Mouse (Mus musculus): ENCODE measurements around the gene Map4.
"Not testable (repeated sequence)": the region's sequence is repeated elsewhere in the genome, so short reads cannot be mapped to it uniquely, and the experiment has no call there.

Gene Map4

GRCm38 (mm10) chr9:110064641-110065040, 133.4 kb downstream of the Map4 start:
- DNase-seq (ENCODE audit: low spot score), result no peak

- no peak for DNase-seq (ENCODE audit: low spot score)
These were observed 137.5 kb downstream of the Map4 start for GRCm38 (mm10) chr9:110068745-110069144.

- DNase-seq (ENCODE audit: low spot score), result no peak
These were observed 139.1 kb downstream of the Map4 start for GRCm38 (mm10) chr9:110070358-110070757.

GRCm38 (mm10) chr9:110071011-110071410, 139.8 kb downstream of the Map4 start:
- no peak for DNase-seq (ENCODE audit: low spot score)

- DNase-seq (ENCODE audit: low spot score), result no peak
These were observed 140.6 kb downstream of the Map4 start for GRCm38 (mm10) chr9:110071843-110072242.

- DNase-seq (ENCODE audit: low spot score), result not testable (repeated sequence)
These were observed 145.2 kb downstream of the Map4 start for GRCm38 (mm10) chr9:110076468-110076867.

GRCm38 (mm10) chr9:110081066-110081465, 149.8 kb downstream of the Map4 start:
- DNase-seq (ENCODE audit: low spot score), result no peak

GRCm38 (mm10) chr9:110084201-110084964, 153.1 kb downstream of the Map4 start:
- DNase-seq (ENCODE audit: low spot score), result no peak

- no peak for DNase-seq (ENCODE audit: low spot score)
These were observed 154.4 kb downstream of the Map4 start for GRCm38 (mm10) chr9:110085693-110086092.

- no peak for DNase-seq (ENCODE audit: low spot score)
These were observed 162.0 kb downstream of the Map4 start for GRCm38 (mm10) chr9:110093303-110093702.

- no peak for DNase-seq (ENCODE audit: low spot score)
These were observed 163.5 kb downstream of the Map4 start for GRCm38 (mm10) chr9:110094761-110095160.

- no peak for DNase-seq (ENCODE audit: low spot score)
These were observed 166.5 kb downstream of the Map4 start for GRCm38 (mm10) chr9:110097791-110098190.

GRCm38 (mm10) chr9:110100627-110101600, 169.7 kb downstream of the Map4 start:
- peak; percentile 90 for DNase-seq (ENCODE audit: low spot score)

- DNase-seq (ENCODE audit: low spot score), result no peak
These were observed 185.2 kb downstream of the Map4 start for GRCm38 (mm10) chr9:110116353-110116976.

GRCm38 (mm10) chr9:110116977-110117778, 185.9 kb downstream of the Map4 start, which contains the start of gene Smarcc1:
Gene Smarcc1, plus strand, starts transcription at chr9:110117708.
- peak; percentile 91 for DNase-seq (ENCODE audit: low spot score)

- DNase-seq (ENCODE audit: low spot score), result no peak
These were observed 186.5 kb downstream of the Map4 start, which contains the start of gene Dhx30 for GRCm38 (mm10) chr9:110117779-110118139. Gene Dhx30, minus strand, starts transcription at chr9:110117830.

- DNase-seq (ENCODE audit: low spot score), result no peak
These were observed 187.0 kb downstream of the Map4 start for GRCm38 (mm10) chr9:110118249-110118648.

- DNase-seq (ENCODE audit: low spot score), result no peak
These were observed 190.2 kb downstream of the Map4 start for GRCm38 (mm10) chr9:110121424-110121823.

- DNase-seq (ENCODE audit: low spot score), result no peak
These were observed 192.1 kb downstream of the Map4 start for GRCm38 (mm10) chr9:110123322-110123721.

- DNase-seq (ENCODE audit: low spot score), result not testable (repeated sequence)
These were observed 192.8 kb downstream of the Map4 start for GRCm38 (mm10) chr9:110124008-110124540.

- DNase-seq (ENCODE audit: low spot score), result no peak
These were observed 199.8 kb downstream of the Map4 start for GRCm38 (mm10) chr9:110130896-110131524.
